ENCODE assay signal across 10 mouse cellular contexts in the genomic region with DNA sequence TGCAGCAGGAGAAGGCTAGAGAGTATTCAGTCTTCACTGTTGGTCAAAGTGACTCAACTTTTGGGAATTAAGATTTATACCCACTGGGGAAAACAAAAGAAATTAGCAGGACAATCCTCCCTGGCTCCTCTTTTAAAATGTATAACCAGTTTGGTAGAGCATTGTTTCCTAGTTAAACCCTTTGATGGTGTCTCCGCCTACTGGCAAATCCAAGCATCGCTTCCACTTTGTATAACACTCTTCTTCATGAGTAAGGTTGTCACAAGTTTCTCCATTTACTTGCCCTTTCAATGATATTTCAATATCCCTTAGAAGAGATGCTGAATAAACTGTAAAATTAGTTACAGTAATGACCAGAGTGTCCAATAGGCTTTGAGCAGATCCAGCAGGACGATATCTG. TPM values are rescaled to one million over a fixed set of nuclear protein-coding genes. Genes with fewer than 3 reads are reported as not detected.
DNase-seq lines count a peak whose midpoint lies in the region; ATAC-seq and TF ChIP-seq lines count a peak whose summit lies in the region.
"Had no signal": no experiment of that assay in that cellular context is flagged by ENCODE, and none has a peak within 500 bp of the region (broad histone marks: within the 10 kb centered on the region; RNA-seq: fewer than 3 reads in every experiment).

No protein-coding gene starts in this region.

- no peaks in the 10 kb centered on the region for H3K4me1 ChIP-seq in lung, postnatal 0 days (ENCODE audit: insufficient read depth, low read depth, low read length)
- H3K4me1 ChIP-seq: hindbrain, embryonic 15.5 days had no signal

- ATAC-seq in lung, postnatal 0 days, result no peak

- H3K9me3 ChIP-seq in lung, postnatal 0 days (ENCODE audit: low read length), result no peaks in the 10 kb centered on the region
- H3K9me3 ChIP-seq: hindbrain, embryonic 15.5 days had no signal

- DNase-seq in heart, postnatal 4 days, result peak; percentile 39
- no peak for DNase-seq in heart, adult 18-20 months
- DNase-seq in lung, postnatal 0 days (ENCODE audit: low spot score), result peak; percentile 44
- no peak for DNase-seq in lung, adult 18-20 months
- peak; percentile 7 for DNase-seq in Muller cell, postnatal 12 days (ENCODE audit: inconsistent ontology term)
- peak; percentile 13 to 35 for DNase-seq in layer of hippocampus, postnatal 10 days (ENCODE audit: low spot score in 2 of 2)
- DNase-seq in ovary, postnatal 36 days (ENCODE audit: low spot score), result no peak
- DNase-seq: thymus, adult 18-20 months had no signal

- H3K27ac ChIP-seq in lung, postnatal 0 days (ENCODE audit: low read length), result no peak overlapping the region
- H3K27ac ChIP-seq: hindbrain, embryonic 15.5 days had no signal

- H3K36me3 ChIP-seq in lung, postnatal 0 days (ENCODE audit: insufficient read depth, low read length), result no peaks in the 10 kb centered on the region
- H3K36me3 ChIP-seq: hindbrain, embryonic 15.5 days had no signal

- H3K4me3 ChIP-seq in lung, postnatal 0 days (ENCODE audit: low read depth, low read length), result no peak overlapping the region
- H3K4me3 ChIP-seq: hindbrain, embryonic 15.5 days had no signal

- TF ChIP-seq EP300 in lung, postnatal 0 days (IDR thresholded peaks at IDR 0.05), result no peak

- TF ChIP-seq CTCF in lung, postnatal 0 days (IDR thresholded peaks at IDR 0.05), result peak; percentile 67

- 55% methylated on average over 3 of the region's 3 CpGs for WGBS in lung, postnatal 0 days

- no peak overlapping the region for H3K4me2 ChIP-seq in lung, postnatal 0 days (replicated peaks; ENCODE audit: low read depth, low read length)
- H3K4me2 ChIP-seq: hindbrain, embryonic 15.5 days; midbrain, embryonic 11.5 days had no signal

- H3K27me3 ChIP-seq in lung, postnatal 0 days (replicated peaks; ENCODE audit: insufficient read depth, low read length), result no peaks in the 10 kb centered on the region
- H3K27me3 ChIP-seq: hindbrain, embryonic 15.5 days had no signal

- H3K9ac ChIP-seq in lung, postnatal 0 days (replicated peaks; ENCODE audit: low read depth), result no peak overlapping the region
- H3K9ac ChIP-seq: hindbrain, embryonic 15.5 days had no signal

RNA-seq across cellular contexts. Expression of a gene that starts 38.7 kb away (rescaled TPM):
- total RNA-seq in heart, postnatal 4 days (2021), result 1 to 10 TPM; 2.8 to 3.0 TPM
- 1 to 10 TPM; 1.1 to 3.0 TPM for total RNA-seq in heart, adult 18-20 months (2021)
- polyA plus RNA-seq in lung, postnatal 0 days (2015; fragmentation: Nextera tagmentation; extraction: Ambion mirVana), result 15.1 and 17.3 TPM in 2 replicates
- 10 to 100 TPM; 11.6 to 13.1 TPM for total RNA-seq in layer of hippocampus, postnatal 10 days (2021)

RNA-seq across cellular contexts. Expression of a gene that starts 38.8 kb away (rescaled TPM):
- total RNA-seq in heart, postnatal 4 days (2021), result 10 to 100 TPM; 13.6 to 15.0 TPM
- total RNA-seq in heart, adult 18-20 months (2021), result 10 to 100 TPM in 1 of 2 experiments, 1 to 10 TPM in 1; 8.6 to 10.6 TPM
- 13.9 and 14.3 TPM in 2 replicates for polyA plus RNA-seq in lung, postnatal 0 days (2015; fragmentation: Nextera tagmentation; extraction: Ambion mirVana)
- total RNA-seq in layer of hippocampus, postnatal 10 days (2021), result 10 to 100 TPM; 16.7 to 19.3 TPM

Comparison
In these comparisons a context has a peak if more than half of its experiments do, and no peak if none do; other contexts are left out.
1. DNase-seq: peak in heart, postnatal 4 days (single experiment), lung, postnatal 0 days (single experiment), Muller cell, postnatal 12 days (single experiment) and layer of hippocampus, postnatal 10 days (2 of 2); none in heart, adult 18-20 months (0 of 2), lung, adult 18-20 months (0 of 2) and ovary, postnatal 36 days (single experiment).